Mouse (Mus musculus): ENCODE measurements around the gene Ilk. TPM values are rescaled to one million over a fixed set of nuclear protein-coding genes. Genes with fewer than 3 reads are reported as not detected.

Ilk gene
- polyA plus RNA-seq, 1 experiment from 2014 or later, result 318 TPM

DNA sequence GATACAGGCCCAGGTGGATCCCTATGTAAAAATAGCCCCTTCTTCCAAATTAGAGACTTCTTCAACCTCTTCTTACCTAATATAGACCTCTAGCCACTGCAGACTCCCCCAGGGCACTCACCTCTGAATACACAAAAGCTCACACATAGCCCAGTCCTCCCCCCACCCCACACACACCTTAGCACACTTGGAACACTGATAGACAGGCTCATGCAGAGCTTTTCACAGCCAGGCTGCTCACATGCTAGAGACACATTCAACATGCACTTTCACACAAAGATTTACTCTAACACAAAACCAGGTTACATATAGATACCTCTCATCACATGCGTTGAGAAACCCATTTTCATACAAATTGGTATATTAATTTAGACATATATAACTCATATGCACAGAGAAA, 40.9 kb downstream of the Ilk start:
- no peak for TF ChIP-seq CTCF (IDR thresholded peaks at IDR 0.05; ENCODE audit: low read depth)
- Histone ChIP-seq H3K9ac (ENCODE audit: low read depth, low read length) (no peak overlapping the region), H3K4me3 (replicated peaks; ENCODE audit: low read depth, low read length) (no peak overlapping the region), H3K27ac (peak overlapping the region; percentile 87), H3K9me3 (replicated peaks; ENCODE audit: low read length) (no peaks in the 10 kb centered on the region), H3K4me2 (ENCODE audit: low read length) (peak overlapping the region; percentile 35), H3K36me3 (ENCODE audit: insufficient read depth, low read length) (peaks cover 9% of the 10 kb centered on the region; the same call in 1 of the 2 replicates), H3K27me3 (ENCODE audit: insufficient read depth, low read length) (no peaks in the 10 kb centered on the region), H3K4me1 (replicated peaks; ENCODE audit: insufficient read depth, low read length) (peaks cover 36% of the 10 kb centered on the region)
- ATAC-seq (replicated peaks; ENCODE audit: low FRiP score, low read depth), result no peak
- no peak for DNase-seq (ENCODE audit: low spot score)
- WGBS, result 89% methylated on average over 1 of the region's 1 CpGs

DNA sequence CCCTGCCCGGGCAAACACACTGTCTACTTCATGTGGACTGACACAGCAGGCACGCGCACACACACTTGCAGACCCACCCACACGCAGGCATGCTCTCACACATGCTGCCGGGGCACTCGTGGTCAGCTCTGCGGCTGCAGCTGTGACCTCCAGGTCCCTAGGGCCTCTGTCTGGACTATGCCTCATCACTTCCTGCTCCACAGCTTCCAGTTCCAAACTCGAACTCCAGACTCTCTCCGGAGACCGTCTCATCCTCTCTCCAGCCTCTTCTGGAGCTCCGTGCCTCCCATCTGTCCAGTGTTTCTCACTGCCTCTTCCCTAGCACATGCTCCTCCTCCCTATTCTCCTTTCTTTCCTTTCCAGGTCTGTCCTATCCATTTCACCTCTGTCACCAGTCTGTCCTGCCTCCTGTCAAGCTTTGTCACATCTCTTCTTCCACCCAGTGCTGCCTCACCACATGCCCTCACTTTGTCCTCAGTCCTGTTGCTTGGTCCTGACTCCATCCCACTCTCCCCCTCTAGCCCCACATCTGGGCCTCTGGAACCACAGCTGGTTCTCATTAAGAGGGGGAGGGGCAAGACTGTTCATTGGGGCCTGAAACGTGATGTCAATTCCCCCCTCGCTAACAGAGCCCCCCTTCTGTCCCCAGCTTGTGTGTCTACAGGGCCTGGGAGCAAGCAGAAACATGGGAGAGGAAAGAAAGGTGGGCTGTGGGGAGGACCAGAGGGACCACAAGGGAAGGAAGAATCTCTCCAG, 41.6 kb downstream of the Ilk start:
- Histone ChIP-seq H3K36me3 (ENCODE audit: insufficient read depth, low read length) (0 out of 2 replicates have a peak, but pooled peaks cover 4% of the 10 kb centered on the region), H3K27me3 (ENCODE audit: insufficient read depth, low read length) (no peaks in the 10 kb centered on the region), H3K9ac (ENCODE audit: low read depth, low read length) (0 out of 2 replicates have a peak overlapping the region, but pooled peaks have one; percentile 23), H3K9me3 (replicated peaks; ENCODE audit: low read length) (no peaks in the 10 kb centered on the region), H3K4me3 (replicated peaks; ENCODE audit: low read depth, low read length) (peak overlapping the region; percentile 1; the same call in 1 of the 2 replicates), H3K4me2 (ENCODE audit: low read length) (peak overlapping the region; percentile 35), H3K4me1 (replicated peaks; ENCODE audit: insufficient read depth, low read length) (peaks cover 36% of the 10 kb centered on the region), H3K27ac (peak overlapping the region; percentile 87)
- DNase-seq (ENCODE audit: low spot score) (peak; percentile 87), ATAC-seq (replicated peaks; ENCODE audit: low FRiP score, low read depth) (peak; percentile 74)
- TF ChIP-seq CTCF (IDR thresholded peaks at IDR 0.05; ENCODE audit: low read depth), result no peak
- 14% methylated on average over 13 of the region's 13 CpGs for WGBS

GRCm38 (mm10) chr7:105778553-105779265, 42.3 kb downstream of the Ilk start:
- Histone ChIP-seq H3K4me3 (replicated peaks; ENCODE audit: low read depth, low read length) (no peak overlapping the region), H3K4me1 (replicated peaks; ENCODE audit: insufficient read depth, low read length) (peaks cover 34% of the 10 kb centered on the region), H3K36me3 (ENCODE audit: insufficient read depth, low read length) (0 out of 2 replicates have a peak, but pooled peaks cover 4% of the 10 kb centered on the region), H3K27me3 (ENCODE audit: insufficient read depth, low read length) (no peaks in the 10 kb centered on the region), H3K9me3 (replicated peaks; ENCODE audit: low read length) (no peaks in the 10 kb centered on the region), H3K27ac (peak overlapping the region; percentile 87), H3K9ac (ENCODE audit: low read depth, low read length) (0 out of 2 replicates have a peak overlapping the region, but pooled peaks have one; percentile 23), H3K4me2 (ENCODE audit: low read length) (peak overlapping the region; percentile 35)
- WGBS, result 8% methylated on average over 4 of the region's 4 CpGs
- no peak for TF ChIP-seq CTCF (IDR thresholded peaks at IDR 0.05; ENCODE audit: low read depth)
- DNase-seq (ENCODE audit: low spot score) (peak; percentile 68), ATAC-seq (replicated peaks; ENCODE audit: low FRiP score, low read depth) (peak; percentile 73)

DNA sequence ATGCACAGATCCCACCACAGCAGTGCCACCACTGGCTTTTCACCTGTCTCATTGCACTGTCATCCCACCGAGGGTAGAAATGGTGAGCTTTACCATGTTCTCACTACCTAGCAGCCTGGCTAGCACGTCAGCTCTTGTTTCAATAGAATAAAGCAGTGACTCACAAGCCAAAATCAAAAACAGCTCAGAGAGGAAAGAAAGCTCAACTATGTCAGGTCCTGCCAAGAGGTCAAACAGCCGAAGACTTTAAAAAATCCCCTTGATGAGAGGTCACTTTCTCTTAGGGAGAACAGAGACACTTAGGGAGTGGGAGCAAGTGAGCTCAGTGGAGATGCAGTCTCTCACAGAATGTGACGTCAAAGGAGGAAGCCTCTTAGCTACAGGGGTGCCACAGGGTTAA, 47.5 kb downstream of the Ilk start:
- Histone ChIP-seq H3K4me2 (ENCODE audit: low read length) (0 out of 2 replicates have a peak overlapping the region, but pooled peaks have one; percentile 13), H3K4me1 (replicated peaks; ENCODE audit: insufficient read depth, low read length) (peaks cover 18% of the 10 kb centered on the region), H3K4me3 (replicated peaks; ENCODE audit: low read depth, low read length) (no peak overlapping the region), H3K9ac (ENCODE audit: low read depth, low read length) (no peak overlapping the region), H3K36me3 (ENCODE audit: insufficient read depth, low read length) (0 out of 2 replicates have a peak, but pooled peaks cover 4% of the 10 kb centered on the region), H3K9me3 (replicated peaks; ENCODE audit: low read length) (no peaks in the 10 kb centered on the region), H3K27ac (no peak overlapping the region), H3K27me3 (ENCODE audit: insufficient read depth, low read length) (no peaks in the 10 kb centered on the region)
- no peak for ATAC-seq (replicated peaks; ENCODE audit: low FRiP score, low read depth)
- DNase-seq (ENCODE audit: low spot score), result no peak
- TF ChIP-seq CTCF (IDR thresholded peaks at IDR 0.05; ENCODE audit: low read depth), result no peak
- WGBS, result 33% methylated on average over 4 of the region's 4 CpGs

GRCm38 (mm10) chr7:105784556-105784955, 48.2 kb downstream of the Ilk start:
- Histone ChIP-seq H3K9me3 (replicated peaks; ENCODE audit: low read length) (no peaks in the 10 kb centered on the region), H3K9ac (ENCODE audit: low read depth, low read length) (no peak overlapping the region), H3K4me1 (replicated peaks; ENCODE audit: insufficient read depth, low read length) (peaks cover 12% of the 10 kb centered on the region), H3K27me3 (ENCODE audit: insufficient read depth, low read length) (no peaks in the 10 kb centered on the region), H3K4me3 (replicated peaks; ENCODE audit: low read depth, low read length) (no peak overlapping the region), H3K36me3 (ENCODE audit: insufficient read depth, low read length) (0 out of 2 replicates have a peak, but pooled peaks cover 4% of the 10 kb centered on the region), H3K27ac (no peak overlapping the region), H3K4me2 (ENCODE audit: low read length) (0 out of 2 replicates have a peak overlapping the region, but pooled peaks have one; percentile 13)
- 22% methylated on average over 4 of the region's 4 CpGs for WGBS
- TF ChIP-seq CTCF (IDR thresholded peaks at IDR 0.05; ENCODE audit: low read depth), result no peak
- DNase-seq (ENCODE audit: low spot score) (peak; percentile 71), ATAC-seq (replicated peaks; ENCODE audit: low FRiP score, low read depth) (no peak)

All from kidney, postnatal 0 days (tissue).